21 mouse cellular contexts compared by ENCODE assay signal in genomic region chr2:73654892-73655243, GRCm38 (mm10).
DNase-seq lines count a peak whose midpoint lies in the region; ATAC-seq and TF ChIP-seq lines count a peak whose summit lies in the region.
"Had no signal": no experiment of that assay in that cellular context is flagged by ENCODE, and none has a peak within 500 bp of the region (broad histone marks: within the 10 kb centered on the region; RNA-seq: fewer than 3 reads in every experiment).

No protein-coding gene starts in this region.

- H3K4me2 ChIP-seq in heart, embryonic 14.5 days (ENCODE audit: low read length): no peak overlapping the region; the same call in 1 of the 2 replicates
- H3K4me2 ChIP-seq in midbrain, postnatal 0 days (ENCODE audit: low read depth, low read length, poor library complexity, severe bottlenecking): no peak overlapping the region
- H3K4me2 ChIP-seq: liver, embryonic 11.5 days; stomach, embryonic 15.5 days had no signal

- DNase-seq in heart, postnatal 36 days: no peak
- DNase-seq in left cerebral cortex, adult 2 months (ENCODE audit: extremely low spot score in 1 of 2, low spot score in 2 of 2): no peak
- no peak for DNase-seq in left cerebral cortex, adult 11 months (ENCODE audit: low spot score)
- DNase-seq in midbrain, postnatal 0 days (ENCODE audit: low spot score): no peak
- DNase-seq in midbrain, embryonic 10.5 days (ENCODE audit: low spot score): no peak
- DNase-seq: adrenal gland, postnatal 25 days; cerebellum, adult 9-11 months; forebrain, postnatal 0 days; heart, adult 2 months; kidney, adult 8-10 months; kidney, postnatal 4 days; spleen, adult 18-20 months; thymus, postnatal 25 days had no signal

- peak overlapping the region; percentile 55 to 69 for H3K27ac ChIP-seq in heart, embryonic 14.5 days (replicated peaks in 1 of 2; ENCODE audit: control insufficient read depth in 1 of 2, insufficient read depth in 1 of 2, low read depth in 2 of 2, low read length in 2 of 2)
- H3K27ac ChIP-seq in left cerebral cortex, adult 2 months: peak overlapping the region; percentile 93
- no peak overlapping the region for H3K27ac ChIP-seq in midbrain, postnatal 0 days (ENCODE audit: low read depth, low read length)
- H3K27ac ChIP-seq in midbrain, embryonic 10.5 days (replicated peaks): no peak overlapping the region
- H3K27ac ChIP-seq in small intestine, adult 2 months (ENCODE audit: insufficient read depth, low read depth, low read length): peak overlapping the region; percentile 37; the same call in 1 of the 2 replicates
- H3K27ac ChIP-seq: heart, adult 2 months; hindbrain, postnatal 0 days; limb, embryonic 10.5 days; macrophage; stomach, embryonic 15.5 days had no signal

- intact Hi-C loops in heart, postnatal 36 days (cut with DNase I): loop anchor here (5.0 kb wide), 1 partner anchor 68 kb away; no protein-coding TSS in a partner anchor
- intact Hi-C loops in left cerebral cortex, adult 2 months (cut with DNase I): loop anchor here (5.0 kb wide), 1 partner anchor 87 kb away; no protein-coding TSS in a partner anchor

- H3K9me3 ChIP-seq in heart, embryonic 14.5 days (ENCODE audit: control insufficient read depth, low read length): no peaks in the 10 kb centered on the region
- no peaks in the 10 kb centered on the region for H3K9me3 ChIP-seq in midbrain, postnatal 0 days (ENCODE audit: low read length)
- H3K9me3 ChIP-seq in midbrain, embryonic 10.5 days (replicated peaks): no peaks in the 10 kb centered on the region
- H3K9me3 ChIP-seq: limb, embryonic 10.5 days; stomach, embryonic 15.5 days had no signal

- no peak overlapping the region for H3K4me3 ChIP-seq in heart, embryonic 14.5 days (ENCODE audit: control insufficient read depth in 1 of 2, insufficient read depth in 1 of 2, low read depth in 1 of 2, low read length in 2 of 2)
- peak overlapping the region; percentile 64 for H3K4me3 ChIP-seq in left cerebral cortex, adult 2 months
- no peak overlapping the region for H3K4me3 ChIP-seq in midbrain, postnatal 0 days (ENCODE audit: low read depth, low read length)
- H3K4me3 ChIP-seq in midbrain, embryonic 10.5 days: no peak overlapping the region
- H3K4me3 ChIP-seq in small intestine, adult 2 months (ENCODE audit: low read depth, low read length): no peak overlapping the region
- H3K4me3 ChIP-seq: heart, adult 2 months; limb, embryonic 10.5 days; stomach, embryonic 15.5 days had no signal

- H3K9ac ChIP-seq in heart, embryonic 14.5 days (ENCODE audit: low read length): no peak overlapping the region; the same call in 1 of the 2 replicates
- H3K9ac ChIP-seq in midbrain, postnatal 0 days (replicated peaks; ENCODE audit: low read length, poor library complexity, severe bottlenecking): peak overlapping the region; percentile 29; the same call in 1 of the 2 replicates
- H3K9ac ChIP-seq: forebrain, postnatal 0 days; stomach, embryonic 15.5 days had no signal

- H3K27me3 ChIP-seq in heart, embryonic 14.5 days (ENCODE audit: control insufficient read depth, insufficient read depth, low read length): no peaks in the 10 kb centered on the region
- no peaks in the 10 kb centered on the region for H3K27me3 ChIP-seq in midbrain, postnatal 0 days (ENCODE audit: insufficient read depth, low read length)
- H3K27me3 ChIP-seq in midbrain, embryonic 10.5 days (ENCODE audit: low read depth, poor library complexity, severe bottlenecking): no peaks in the 10 kb centered on the region
- H3K27me3 ChIP-seq in small intestine, adult 2 months (ENCODE audit: control insufficient read depth, insufficient read depth, low read length): no peaks in the 10 kb centered on the region
- H3K27me3 ChIP-seq: stomach, embryonic 15.5 days had no signal

- WGBS in heart, embryonic 14.5 days: 50% methylated on average over 1 of the region's 1 CpGs
- 44% methylated on average over 1 of the region's 1 CpGs for WGBS in midbrain, postnatal 0 days
- WGBS in midbrain, embryonic 10.5 days: 100% methylated on average over 1 of the region's 1 CpGs
- WGBS in small intestine, adult 2 months: 65% methylated on average over 1 of the region's 1 CpGs

- no peak for ATAC-seq in heart, embryonic 14.5 days (ENCODE audit: insufficient number of reproducible peaks, insufficient read depth, low FRiP score, low read depth)
- ATAC-seq in midbrain, postnatal 0 days (ENCODE audit: low FRiP score): no peak
- ATAC-seq: forebrain, postnatal 0 days; hindbrain, postnatal 0 days; midbrain, embryonic 16.5 days had no signal

- TF ChIP-seq CTCF in left cerebral cortex, adult 2 months (IDR thresholded peaks at IDR 0.05): no peak
- TF ChIP-seq CTCF in midbrain, postnatal 0 days (IDR thresholded peaks at IDR 0.05): no peak
- TF ChIP-seq CTCF in small intestine, adult 2 months (IDR thresholded peaks at IDR 0.05; ENCODE audit: extremely low read depth, insufficient read length, insufficient replicate concordance, low read depth, low read length): no peak

- peaks cover 7 to 27% of the 10 kb centered on the region in 2 experiments for H3K4me1 ChIP-seq in heart, embryonic 14.5 days (ENCODE audit: control insufficient read depth in 2 of 2, insufficient read depth in 2 of 2, low read length in 2 of 2)
- peaks cover 6% of the 10 kb centered on the region for H3K4me1 ChIP-seq in midbrain, postnatal 0 days (ENCODE audit: insufficient read depth, low read length)
- H3K4me1 ChIP-seq in midbrain, embryonic 10.5 days: peaks cover 31% of the 10 kb centered on the region
- no peaks in the 10 kb centered on the region for H3K4me1 ChIP-seq in small intestine, adult 2 months (ENCODE audit: control insufficient read depth, insufficient read depth, insufficient read length, low read length)

- no peak for TF ChIP-seq POLR2A in small intestine, adult 2 months (IDR thresholded peaks at IDR 0.05; ENCODE audit: low read depth, low read length)

- no peaks in the 10 kb centered on the region for H3K36me3 ChIP-seq in heart, embryonic 14.5 days (ENCODE audit: control insufficient read depth, insufficient read depth, low read length)
- H3K36me3 ChIP-seq in midbrain, postnatal 0 days (ENCODE audit: insufficient read depth, low read length): no peaks in the 10 kb centered on the region
- no peaks in the 10 kb centered on the region for H3K36me3 ChIP-seq in midbrain, embryonic 10.5 days
- no peaks in the 10 kb centered on the region for H3K36me3 ChIP-seq in small intestine, adult 2 months (ENCODE audit: control insufficient read depth, insufficient read depth, low read length)
- H3K36me3 ChIP-seq: stomach, embryonic 15.5 days had no signal

Comparison
In these comparisons a context has a peak if more than half of its experiments do, and no peak if none do; other contexts are left out.
1. H3K27ac ChIP-seq: peak in heart, embryonic 14.5 days (2 of 2), left cerebral cortex, adult 2 months (single experiment) and small intestine, adult 2 months (single experiment); none in midbrain, postnatal 0 days (single experiment) and midbrain, embryonic 10.5 days (single experiment).